Mouse (Mus musculus) G1E (cell line): ENCODE results near the gene Pax2. TPM values are rescaled to one million over a fixed set of nuclear protein-coding genes. Genes with fewer than 3 reads are reported as not detected.

ENCODE experiments used
- ATAC-seq: 2 replicates; pipeline ENCODE4 v1.8.0; 2016; ENCODE audit warnings: mild to moderate bottlenecking; ENCODE audit not compliant: insufficient number of reproducible peaks, poor library complexity, low FRiP score, severe bottlenecking; ENCODE audit errors: extremely low read depth
- DNase-seq: peaks from one replicate; pipeline ENCODE4 v3.0.0; 2012; ENCODE audit warnings: low spot score
- H3K27me3 ChIP-seq: 2 replicates; pipeline ENCODE4 v1.6.1; 2012; ENCODE audit warnings: mild to moderate bottlenecking, low read length, inconsistent platforms; ENCODE audit not compliant: insufficient read depth
- H3K36me3 ChIP-seq: replicated peaks from 2 replicates; pipeline ENCODE3; 2012; ENCODE audit warnings: mild to moderate bottlenecking, inconsistent platforms
- H3K4me1 ChIP-seq: 2 replicates; pipeline ENCODE4 v1.6.1; 2012; ENCODE audit warnings: low read depth, low read length, inconsistent platforms, mixed read lengths; ENCODE audit not compliant: insufficient read depth
- H3K4me3 ChIP-seq: 2 replicates; pipeline ENCODE4 v1.5.1; 2012; ENCODE audit warnings: low read depth, mild to moderate bottlenecking, inconsistent platforms, low read length, moderate library complexity, mixed read lengths
- H3K9me3 ChIP-seq: replicated peaks from 2 replicates; pipeline ENCODE4 v1.6.1; 2012; ENCODE audit warnings: inconsistent platforms
- CTCF ChIP-seq: IDR thresholded peaks from 2 replicates; pipeline ENCODE4 v1.5.1; 2012; ENCODE audit warnings: low read depth, low read length, inconsistent platforms, mixed read lengths
- GATA1 ChIP-seq: IDR thresholded peaks from 2 replicates; pipeline ENCODE4 v1.6.1; 2012; ENCODE audit warnings: borderline replicate concordance, low read length, inconsistent platforms, mixed read lengths
- GATA2 ChIP-seq: IDR thresholded peaks from 2 replicates; pipeline ENCODE4 v1.6.1; 2012; ENCODE audit warnings: low read depth, low read length, inconsistent platforms, borderline replicate concordance
- POLR2AphosphoS5 ChIP-seq: IDR thresholded peaks from 2 replicates; pipeline ENCODE4 v1.6.1; 2012; ENCODE audit warnings: low read depth, low read length, inconsistent platforms; ENCODE audit not compliant: insufficient replicate concordance
- TAL1 ChIP-seq: conservative IDR thresholded peaks from 2 replicates; pipeline ENCODE4 v1.6.1; 2012; ENCODE audit warnings: low read depth, low read length, inconsistent platforms, mixed read lengths
- polyA plus RNA-seq: library from polyadenylated mRNA; stranded (reverse); fragments of >175 nt; gene quantifications from 2 replicates; pipeline ENCODE4 v1.2.3, GENCODE M21; 2012
- total RNA-seq, 2 experiments: library from RNA; stranded (forward) in 1 of 2; stranded (reverse) in 1 of 2; fragments of 200-1000 nt in 1 of 2; fragments of >200 nt in 1 of 2; fragmentation: Nextera tagmentation in 1 of 2; gene quantifications; 2 replicates each; pipeline ENCODE4 v1.2.3; 2014 to 2017

Gene Pax2
- total and polyA plus RNA-seq, 3 experiments: 0.27 TPM; not detected in 2

DNA sequence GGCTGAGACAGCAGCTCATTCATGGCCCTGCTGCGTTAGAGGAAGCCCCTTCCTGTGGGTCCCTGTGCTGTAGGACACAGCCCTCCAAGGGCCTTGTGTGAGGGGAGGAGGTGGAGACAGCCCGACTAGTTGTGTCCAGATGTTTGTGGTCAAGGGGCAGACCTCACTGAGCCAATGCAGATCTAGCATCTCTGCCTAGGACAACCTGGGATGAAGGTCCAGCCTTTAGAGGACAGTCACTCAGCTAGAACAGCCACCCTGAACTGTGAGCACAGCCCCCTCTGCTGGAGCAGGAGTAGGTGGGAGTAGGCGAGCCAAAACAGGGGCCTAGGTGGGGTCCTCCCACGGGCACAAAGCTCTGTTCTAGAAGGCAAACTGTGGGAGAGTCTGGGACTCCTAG is 70.0 kb downstream of the Pax2 start:
- Histone ChIP-seq H3K4me3 (no peak overlapping the region), H3K9me3 (no peaks in the 10 kb centered on the region), H3K27me3 (no peaks in the 10 kb centered on the region), H3K36me3 (no peaks in the 10 kb centered on the region), H3K4me1 (no peaks in the 10 kb centered on the region)
- no peak for TF ChIP-seq GATA2
- no peak for TF ChIP-seq POLR2AphosphoS5
- DNase-seq (no peak), ATAC-seq (no peak)

DNA sequence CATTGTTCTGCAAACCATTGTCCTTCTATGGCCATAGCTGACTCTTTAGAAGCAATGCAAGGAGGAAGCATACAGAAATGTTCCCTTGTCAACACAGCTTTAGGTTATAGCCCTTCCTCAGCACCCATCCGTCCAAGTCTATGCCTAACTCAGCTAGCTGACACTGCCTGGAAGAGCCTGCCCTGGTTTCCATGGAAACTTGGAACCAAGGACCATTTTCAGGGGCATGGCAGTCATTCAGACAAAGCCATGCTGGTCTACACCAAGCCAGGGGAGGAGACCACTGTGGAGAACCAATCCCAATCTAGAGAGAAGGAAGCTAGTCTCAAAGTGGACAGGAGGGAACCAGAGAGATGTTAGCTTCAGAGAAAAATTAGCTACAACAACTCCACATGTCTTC is 77.5 kb downstream of the Pax2 start:
- peaks cover 19% of the 10 kb centered on the region; the same call in 1 of the 2 replicates for H3K27me3 ChIP-seq
- TF ChIP-seq POLR2AphosphoS5 (no peak), TAL1 (no peak), CTCF (no peak), GATA2 (no peak), GATA1 (no peak)
- no peaks in the 10 kb centered on the region for H3K9me3 ChIP-seq

DNA sequence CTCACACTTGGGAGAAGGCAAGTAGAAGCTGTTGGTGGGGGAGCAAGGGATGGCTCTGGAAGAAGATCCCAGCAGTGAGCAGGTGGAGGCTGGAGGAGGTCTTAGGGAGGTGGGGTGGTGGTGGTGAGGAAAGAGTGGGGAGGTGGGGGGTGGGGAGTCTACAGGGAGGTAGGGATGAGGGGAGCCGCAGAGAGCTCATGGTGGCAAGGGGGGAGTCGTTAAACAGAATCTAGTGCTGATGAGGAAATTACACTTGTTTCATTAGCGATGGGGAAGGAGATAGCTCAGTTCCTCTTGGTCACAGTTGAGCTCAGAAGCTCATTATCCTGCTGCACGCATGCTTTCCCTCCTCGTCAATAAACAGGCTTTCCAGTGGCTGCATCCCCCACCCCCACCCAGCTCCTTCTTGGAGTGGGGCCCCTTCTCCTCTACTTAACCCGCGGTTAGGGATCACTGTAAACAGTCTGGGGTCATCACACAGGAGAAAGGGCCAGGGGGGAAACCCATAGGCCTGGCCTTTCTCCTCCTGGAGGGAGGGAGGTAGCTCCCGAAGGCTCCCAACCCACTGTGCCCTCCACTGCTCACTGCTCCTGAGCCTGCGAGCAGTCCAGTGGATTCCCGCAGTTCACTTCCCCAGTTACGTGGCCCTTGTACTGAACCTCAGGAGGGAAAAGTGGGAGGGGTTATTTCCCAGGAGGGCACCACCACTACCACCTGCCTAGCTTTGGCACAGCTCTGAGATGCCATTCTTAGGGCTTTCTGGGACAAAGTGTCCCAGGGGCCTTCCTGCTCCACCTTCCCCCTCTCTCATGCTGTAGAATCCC is 78.6 kb downstream of the Pax2 start:
- peaks cover 19% of the 10 kb centered on the region; the same call in 1 of the 2 replicates for H3K27me3 ChIP-seq
- no peak overlapping the region for H3K4me3 ChIP-seq
- TF ChIP-seq TAL1 (no peak), GATA2 (no peak), CTCF (no peak), GATA1 (no peak), POLR2AphosphoS5 (no peak)
- H3K4me1 ChIP-seq: peaks cover 4% of the 10 kb centered on the region
- ATAC-seq (no peak), DNase-seq (no peak)
- no peaks in the 10 kb centered on the region for H3K36me3 ChIP-seq
- no peaks in the 10 kb centered on the region for H3K9me3 ChIP-seq

More for the DNA sequence above, 77.5 kb downstream of the Pax2 start:
- no peak for ATAC-seq
- Histone ChIP-seq H3K36me3 (no peaks in the 10 kb centered on the region), H3K4me3 (no peak overlapping the region), H3K4me1 (peaks cover 4% of the 10 kb centered on the region)
- DNase-seq: no peak

DNA sequence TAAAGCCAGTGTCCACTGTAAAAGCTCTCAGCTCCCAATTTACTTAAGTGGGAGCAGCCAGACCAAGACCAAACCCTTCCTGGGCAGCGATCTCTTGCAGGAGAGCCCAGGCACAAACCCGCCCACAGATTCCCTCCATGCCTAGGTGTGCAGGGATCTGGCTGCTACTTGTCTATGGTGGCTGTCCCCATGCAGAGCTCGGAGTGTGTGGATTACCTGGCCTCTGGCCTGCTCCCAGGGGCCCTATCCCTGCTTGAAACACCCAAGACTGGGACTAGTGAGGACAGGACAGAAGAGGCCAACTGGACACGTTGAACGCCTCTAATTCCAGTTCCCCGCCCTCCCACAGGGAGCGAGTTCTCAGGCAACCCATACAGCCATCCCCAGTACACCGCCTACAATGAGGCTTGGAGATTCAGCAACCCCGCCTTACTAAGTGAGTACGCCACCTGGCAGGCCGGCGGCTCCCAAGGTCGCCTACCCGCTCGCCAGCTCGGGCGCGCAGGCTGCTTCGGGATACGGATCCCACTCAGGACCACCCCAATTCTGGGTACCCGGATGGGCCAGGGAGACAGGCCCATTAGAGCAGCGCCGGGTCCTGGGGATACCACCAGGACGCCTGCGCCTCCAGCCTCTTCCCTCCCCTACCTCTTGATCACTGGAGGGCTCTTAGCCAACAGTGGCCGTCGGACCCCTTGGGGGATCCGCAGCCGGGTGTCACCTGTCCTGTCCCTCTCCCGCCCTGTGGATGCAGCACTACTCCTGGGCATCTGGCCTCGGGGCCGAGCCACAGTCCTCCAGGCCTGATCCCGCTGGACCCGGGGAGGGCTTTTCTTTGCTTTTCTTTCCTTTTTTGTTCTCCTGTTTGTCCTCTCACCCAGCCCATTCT is 79.4 kb downstream of the Pax2 start:
- TF ChIP-seq GATA1 (no peak), TAL1 (no peak), CTCF (no peak), POLR2AphosphoS5 (no peak), GATA2 (no peak)
- Histone ChIP-seq H3K27me3 (peaks cover 19% of the 10 kb centered on the region; the same call in 1 of the 2 replicates), H3K36me3 (no peaks in the 10 kb centered on the region), H3K9me3 (no peaks in the 10 kb centered on the region), H3K4me1 (peaks cover 4% of the 10 kb centered on the region), H3K4me3 (no peak overlapping the region)
- no peak for ATAC-seq
- no peak for DNase-seq

DNA sequence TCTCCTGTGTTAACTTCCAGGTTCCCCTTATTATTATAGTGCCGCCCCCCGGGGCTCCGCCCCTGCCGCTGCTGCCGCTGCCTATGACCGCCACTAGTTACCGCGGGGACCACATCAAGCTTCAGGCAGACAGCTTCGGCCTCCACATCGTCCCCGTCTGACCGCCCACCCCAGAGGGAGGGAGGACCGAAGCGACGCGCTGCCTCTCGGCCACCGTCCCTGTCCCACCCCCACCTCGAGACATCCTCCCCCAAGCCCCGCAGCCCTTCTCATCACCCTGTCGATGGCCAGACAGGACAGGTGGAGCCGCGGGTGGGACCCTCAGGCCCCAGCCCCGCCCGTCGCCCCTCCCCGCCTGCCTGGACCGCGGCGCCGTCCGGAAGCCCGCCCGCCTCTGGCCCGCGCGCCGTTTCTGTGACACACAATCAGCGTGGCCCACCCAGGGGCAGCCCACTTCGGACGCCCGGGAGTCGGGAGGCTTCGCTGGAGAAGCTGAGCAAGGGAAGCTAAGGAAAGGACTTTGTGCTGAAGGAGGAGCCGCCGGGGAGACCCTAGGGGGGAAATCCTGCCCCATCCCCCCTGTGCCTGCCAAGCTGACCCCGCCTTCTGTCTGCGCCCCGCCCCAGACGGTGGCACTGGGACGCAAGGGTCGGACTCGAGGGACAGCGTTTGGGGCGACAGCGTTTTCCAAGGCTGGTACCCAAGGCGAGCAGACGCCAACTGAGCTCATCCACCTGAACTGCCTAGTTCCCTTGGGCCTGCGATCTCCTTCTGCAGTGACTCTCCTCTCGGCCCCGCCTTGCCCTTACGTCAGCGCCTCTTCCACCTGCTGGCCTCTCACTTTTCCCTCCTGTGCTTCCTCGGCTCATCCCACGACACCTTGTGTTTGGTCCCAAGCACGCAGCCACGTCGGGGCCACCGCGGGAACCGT is 80.4 kb downstream of the Pax2 start:
- TF ChIP-seq POLR2AphosphoS5: no peak
- TF ChIP-seq GATA2: no peak
- TF ChIP-seq TAL1: no peak
- no peak for TF ChIP-seq CTCF
- TF ChIP-seq GATA1: no peak
- no peak for ATAC-seq
- Histone ChIP-seq H3K9me3 (no peaks in the 10 kb centered on the region), H3K36me3 (no peaks in the 10 kb centered on the region), H3K27me3 (peaks cover 19% of the 10 kb centered on the region; the same call in 1 of the 2 replicates), H3K4me1 (peaks cover 4% of the 10 kb centered on the region), H3K4me3 (no peak overlapping the region; the same call in 1 of the 2 replicates)
- DNase-seq: no peak
